Mouse (Mus musculus): ENCODE data around the gene Twnk.

DNA sequence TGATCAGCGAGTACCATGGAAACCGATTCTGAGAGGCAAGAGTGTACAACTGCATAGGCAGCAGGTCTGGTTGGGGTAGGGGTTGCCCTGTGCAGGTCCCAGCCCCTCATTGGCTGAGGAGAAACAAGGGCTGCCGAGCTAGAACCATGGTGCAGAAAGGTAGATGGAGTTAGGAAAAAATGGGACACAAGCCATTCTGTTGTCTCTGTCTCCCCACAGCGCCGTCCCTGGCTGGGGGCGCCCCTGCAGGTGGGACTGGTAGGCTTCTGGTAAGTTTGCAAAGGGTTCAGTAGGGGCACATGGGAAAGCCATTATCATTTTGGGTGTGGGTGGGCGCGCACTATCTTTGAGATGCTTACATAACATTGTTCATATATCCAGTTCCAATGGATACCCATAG lies 48.0 kb downstream of the Twnk start:
- TF ChIP-seq CTCF (conservative IDR thresholded peaks at IDR 0.05; ENCODE audit: insufficient read depth, insufficient read length, low read depth, low read length) (no peak), POLR2A (IDR thresholded peaks at IDR 0.05; ENCODE audit: low read depth, low read length) (no peak)
